Mouse (Mus musculus) small intestine, adult 2 months (tissue): ENCODE results near the gene Pa2g4.

Experiments used
- CTCF ChIP-seq: fragments of 200-500 bp; IDR thresholded peaks from 2 replicates; pipeline ENCODE4 v1.5.1; 2012; ENCODE audit warnings: low read depth, mild to moderate bottlenecking, control low read depth, inconsistent platforms, low read length, moderate library complexity, mixed read lengths; ENCODE audit not compliant: insufficient replicate concordance, insufficient read length; ENCODE audit errors: extremely low read depth
- POLR2A ChIP-seq: fragments of 200-500 bp; IDR thresholded peaks from 2 replicates; pipeline ENCODE4 v1.6.1; 2012; ENCODE audit warnings: low read depth, mild to moderate bottlenecking, control low read depth, inconsistent platforms, low read length, moderate library complexity

DNA sequence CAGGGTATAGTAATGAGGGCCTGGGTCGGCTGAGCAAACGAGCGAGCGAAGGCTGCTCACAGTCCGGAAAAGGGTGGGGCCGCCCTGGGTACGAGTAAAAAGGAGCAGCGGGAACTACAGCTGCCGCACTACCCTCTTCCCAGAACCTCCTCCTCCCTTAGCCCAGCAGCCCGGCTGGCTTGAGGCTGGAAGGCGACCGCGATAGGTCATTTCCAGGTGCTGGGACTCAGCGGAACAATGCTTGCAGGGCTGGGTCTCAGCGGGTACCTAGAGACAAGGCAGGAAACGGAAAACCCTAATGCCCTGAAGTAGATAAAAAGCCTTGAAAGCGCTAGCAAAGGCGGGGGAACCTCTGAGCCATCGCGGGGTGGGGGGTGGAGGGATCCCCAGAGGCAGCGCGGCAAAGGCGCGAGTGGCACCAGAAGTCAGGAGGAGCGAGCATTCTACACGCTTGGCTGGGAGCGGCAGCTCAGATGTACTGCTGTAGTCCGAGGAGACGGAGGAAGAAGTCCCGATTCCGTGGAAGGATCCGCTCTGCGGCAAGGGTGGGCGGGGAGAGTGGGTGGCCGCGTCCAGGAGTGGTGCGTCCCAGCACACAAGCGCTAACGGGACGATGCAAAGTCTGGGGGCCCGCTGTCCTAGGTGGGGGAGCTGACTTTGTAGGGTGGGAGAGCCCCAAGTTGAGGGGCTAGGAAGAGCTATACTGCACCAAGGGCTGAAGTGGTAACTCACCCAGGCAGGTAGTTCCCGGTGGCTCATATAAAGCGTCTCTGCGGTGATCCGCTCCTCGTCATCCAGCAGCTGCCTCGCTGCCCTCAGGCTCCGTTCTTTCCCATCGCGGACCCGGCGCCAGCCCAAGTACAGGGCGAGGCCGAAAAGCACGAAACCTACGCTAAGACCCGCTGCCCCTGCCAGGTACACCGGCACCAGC, 40.8 kb downstream of the Pa2g4 start:
- no peak for TF ChIP-seq CTCF
- TF ChIP-seq POLR2A = no peak; the same call in none of the 2 replicates
